Comparison of ENCODE assay signal across 32 mouse cellular contexts in the genomic region with DNA sequence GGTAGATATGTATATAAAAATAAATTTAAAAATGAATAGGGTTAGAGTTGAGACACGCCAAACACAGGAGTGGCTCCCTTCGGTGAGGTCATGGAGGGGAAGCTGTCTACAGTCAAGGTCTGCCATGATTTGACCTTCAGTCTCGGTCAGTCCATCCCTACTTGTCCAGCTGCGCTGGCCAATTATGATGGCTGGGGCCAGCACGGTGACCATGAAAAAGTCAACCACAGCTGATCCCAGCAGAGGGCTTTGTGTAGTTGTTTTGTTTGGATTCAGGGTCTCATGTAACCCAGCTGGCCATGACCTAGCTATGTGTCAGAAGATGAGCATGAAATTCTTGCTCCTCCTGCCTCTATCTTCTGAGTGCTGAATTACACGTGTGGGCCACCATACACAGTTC. TPM values are rescaled to one million over a fixed set of nuclear protein-coding genes. Genes with fewer than 3 reads are reported as not detected.
A peak's percentile ranks its signal among the peaks of the same experiment; 100 is the strongest.
DNase-seq lines count a peak whose midpoint lies in the region; ATAC-seq and TF ChIP-seq lines count a peak whose summit lies in the region.
"Had no signal": no experiment of that assay in that cellular context is flagged by ENCODE, and none has a peak within 500 bp of the region (broad histone marks: within the 10 kb centered on the region; RNA-seq: fewer than 3 reads in every experiment).

No protein-coding gene starts in this region.

- H3K36me3 ChIP-seq in stomach, postnatal 0 days (ENCODE audit: control insufficient read depth, insufficient read depth, low read length), result no peaks in the 10 kb centered on the region
- H3K36me3 ChIP-seq: heart, embryonic 10.5 days; heart, embryonic 15.5 days; kidney, embryonic 15.5 days; liver, embryonic 15.5 days; midbrain, embryonic 12.5 days; neural tube, embryonic 15.5 days had no signal

- ATAC-seq in stomach, postnatal 0 days (ENCODE audit: low FRiP score, low TSS enrichment), result no peak
- ATAC-seq: activated CD4-positive, CD25-positive, alpha-beta regulatory T cell, adult 4 months; forebrain, embryonic 13.5 days; inflammation-experienced regulatory T-cells, adult 6 months had no signal

- no peaks in the 10 kb centered on the region for H3K27me3 ChIP-seq in stomach, postnatal 0 days (ENCODE audit: control insufficient read depth, insufficient read depth, low read length)
- H3K27me3 ChIP-seq: CH12.LX; forebrain, embryonic 13.5 days; heart, embryonic 15.5 days; kidney, embryonic 15.5 days; liver, embryonic 15.5 days; midbrain, embryonic 12.5 days; neural tube, embryonic 15.5 days had no signal

- TF ChIP-seq EP300 in stomach, postnatal 0 days (optimal IDR thresholded peaks at IDR 0.05), result no peak

- 81% methylated on average over 6 of the region's 6 CpGs for WGBS in stomach, postnatal 0 days

- H3K4me1 ChIP-seq in stomach, postnatal 0 days (replicated peaks; ENCODE audit: control insufficient read depth, insufficient read depth), result no peaks in the 10 kb centered on the region
- H3K4me1 ChIP-seq: forebrain, embryonic 13.5 days; midbrain, embryonic 12.5 days; neural tube, embryonic 15.5 days had no signal

- no peak overlapping the region for H3K27ac ChIP-seq in layer of hippocampus, adult 2 months
- H3K27ac ChIP-seq in stomach, postnatal 0 days (replicated peaks), result no peak overlapping the region
- H3K27ac ChIP-seq: forebrain, embryonic 13.5 days; heart, embryonic 10.5 days; heart, embryonic 15.5 days; hindbrain, embryonic 14.5 days; kidney, embryonic 15.5 days; liver, embryonic 15.5 days; midbrain, embryonic 12.5 days; neural tube, embryonic 15.5 days had no signal

- no peak overlapping the region for H3K4me2 ChIP-seq in stomach, postnatal 0 days (replicated peaks; ENCODE audit: low read depth)
- H3K4me2 ChIP-seq: forebrain, embryonic 13.5 days; heart, embryonic 15.5 days; hindbrain, embryonic 14.5 days; kidney, embryonic 15.5 days; liver, embryonic 15.5 days; midbrain, embryonic 12.5 days; neural tube, embryonic 15.5 days had no signal

- no peaks in the 10 kb centered on the region for H3K9me3 ChIP-seq in stomach, postnatal 0 days (ENCODE audit: control insufficient read depth, low read length)
- H3K9me3 ChIP-seq: forebrain, embryonic 13.5 days; heart, embryonic 10.5 days; heart, embryonic 15.5 days; kidney, embryonic 15.5 days; liver, embryonic 15.5 days; midbrain, embryonic 12.5 days; neural tube, embryonic 15.5 days had no signal

- peak; percentile 38 for TF ChIP-seq CTCF in layer of hippocampus, adult 2 months (conservative IDR thresholded peaks at IDR 0.05)
- TF ChIP-seq CTCF in stomach, postnatal 0 days (IDR thresholded peaks at IDR 0.05; ENCODE audit: low read depth), result peak; percentile 45; the same call in 1 of the 2 replicates

- H3K4me3 ChIP-seq in layer of hippocampus, adult 2 months, result no peak overlapping the region
- H3K4me3 ChIP-seq in stomach, postnatal 0 days (ENCODE audit: low read depth, low read length), result no peak overlapping the region
- H3K4me3 ChIP-seq: forebrain, embryonic 13.5 days; heart, embryonic 10.5 days; heart, embryonic 15.5 days; kidney, embryonic 15.5 days; liver, embryonic 15.5 days; megakaryocyte, embryonic 14.5 days; midbrain, embryonic 12.5 days; neural tube, embryonic 15.5 days had no signal

- DNase-seq in layer of hippocampus, adult 2 months (ENCODE audit: low spot score in 2 of 2), result no peak
- DNase-seq in layer of hippocampus, adult 8-10 months (ENCODE audit: low spot score in 2 of 2), result no peak
- DNase-seq in ovary, adult 18-20 months (ENCODE audit: low spot score), result peak; percentile 68
- DNase-seq in ovary, postnatal 14 days (ENCODE audit: low spot score), result no peak
- DNase-seq in adrenal gland, postnatal 14 days, result peak; percentile 61
- DNase-seq in stomach, postnatal 0 days (ENCODE audit: low spot score), result no peak
- DNase-seq in cerebellum, postnatal 4 days (ENCODE audit: low spot score in 2 of 2), result no peak
- DNase-seq in cerebellum, postnatal 14 days, result no peak
- DNase-seq: B cell, adult 2 months; cerebellum, adult 11-12 months; cerebellum, adult 9-11 months; gastrocnemius, postnatal 25 days; heart, adult 11 months; kidney, adult 11 months; kidney, postnatal 36 days; layer of hippocampus, postnatal 36 days; liver; lung, postnatal 4 days; right cerebral cortex, adult 18-20 months; right cerebral cortex, postnatal 4 days had no signal

- no peak overlapping the region for H3K9ac ChIP-seq in stomach, postnatal 0 days (ENCODE audit: low read length)
- H3K9ac ChIP-seq: forebrain, embryonic 13.5 days; heart, embryonic 15.5 days; hindbrain, embryonic 14.5 days; kidney, embryonic 15.5 days; liver, embryonic 15.5 days; midbrain, embryonic 12.5 days; neural tube, embryonic 15.5 days had no signal

RNA-seq across cellular contexts. Expression of a gene that starts 21.6 kb away (rescaled TPM):
- 100 to 1,000 TPM; 136 to 138 TPM for total RNA-seq in layer of hippocampus, adult 2 months (2021)
- 100 to 1,000 TPM; 142 to 166 (median 152) TPM for total RNA-seq in layer of hippocampus, adult 8-10 months (2022)
- 259 and 278 TPM in 2 replicates for total RNA-seq in adrenal gland, postnatal 14 days (2021)
- polyA plus RNA-seq in stomach, postnatal 0 days (2015; fragmentation: Nextera tagmentation; extraction: Ambion mirVana), result 55.3 and 66.5 TPM in 2 replicates

Comparison
In these comparisons a context has a peak if more than half of its experiments do, and no peak if none do; other contexts are left out.
1. DNase-seq: peak in ovary, adult 18-20 months (single experiment) and adrenal gland, postnatal 14 days (single experiment); none in layer of hippocampus, adult 2 months (0 of 2), layer of hippocampus, adult 8-10 months (0 of 2), ovary, postnatal 14 days (single experiment), stomach, postnatal 0 days (single experiment), cerebellum, postnatal 4 days (0 of 2) and cerebellum, postnatal 14 days (0 of 2).